Mouse (Mus musculus): ENCODE results near the gene Nmrk2.

- TF ChIP-seq CTCF (conservative IDR thresholded peaks at IDR 0.05; ENCODE audit: low read length) (no peak), NANOG (IDR thresholded peaks at IDR 0.05; ENCODE audit: borderline replicate concordance, low read length) (no peak), POU5F1 (IDR thresholded peaks at IDR 0.05; ENCODE audit: borderline replicate concordance, low read length) (no peak)
These were observed 50.6 kb downstream of the Nmrk2 start for GRCm38 (mm10) chr10:81151261-81151660.

Measured in E14TG2a.4 (cell line).